Mouse (Mus musculus) stomach, embryonic 16.5 days (tissue): ENCODE results near the gene Scn8a. TPM values are rescaled to one million over a fixed set of nuclear protein-coding genes. Genes with fewer than 3 reads are reported as not detected.

ENCODE experiments used
- ATAC-seq: fragments of 200-750 bp; cut with Nextera tagmentation; 2 replicates; pipeline ENCODE4 v1.8.0; 2017; ENCODE audit warnings: moderate number of reproducible peaks, moderate TSS enrichment; ENCODE audit not compliant: insufficient read depth, low FRiP score
- H3K27ac ChIP-seq: fragments of 300-500 bp; sonication (generic); 2 replicates; pipeline ENCODE4 v1.5.1; 2014; ENCODE audit warnings: low read length
- H3K27me3 ChIP-seq: fragments of 300-500 bp; sonication (generic); 2 replicates; pipeline ENCODE4 v1.6.1; 2014; ENCODE audit warnings: low read length, control low read depth, mixed read lengths; ENCODE audit not compliant: control insufficient read depth, insufficient read depth
- H3K36me3 ChIP-seq: fragments of 300-500 bp; sonication (generic); 2 replicates; pipeline ENCODE4 v1.6.1; 2014; ENCODE audit warnings: low read length; ENCODE audit not compliant: control insufficient read depth, insufficient read depth
- H3K4me1 ChIP-seq: fragments of 300-500 bp; sonication (generic); 2 replicates; pipeline ENCODE4 v1.6.1; 2014; ENCODE audit warnings: low read length, control low read depth, mixed read lengths; ENCODE audit not compliant: control insufficient read depth, insufficient read depth
- H3K4me2 ChIP-seq: fragments of 300-500 bp; sonication (generic); 2 replicates; pipeline ENCODE4 v1.6.1; 2014; ENCODE audit warnings: low read depth, low read length, mixed read lengths
- H3K4me3 ChIP-seq: fragments of 300-500 bp; sonication (generic); replicated peaks from 2 replicates; pipeline ENCODE4 v1.5.1; 2014; ENCODE audit warnings: mild to moderate bottlenecking, low read length
- H3K9ac ChIP-seq: fragments of 300-500 bp; sonication (generic); 2 replicates; pipeline ENCODE4 v1.6.1; 2014; ENCODE audit warnings: low read length
- H3K9me3 ChIP-seq: fragments of 300-500 bp; sonication (generic); replicated peaks from 2 replicates; pipeline ENCODE4 v1.6.1; 2016; ENCODE audit warnings: low read length, control low read depth; ENCODE audit not compliant: control insufficient read depth
- WGBS: fragments of 180-500 bp; shearing (Covaris S2); extraction: QIAGEN DNeasy Blood & Tissue Kit; methylation state at CpG from one replicate; pipeline ENCODE4 v1.1.7; 2014; 5-methylcytosine and 5-hydroxymethylcytosine counted together
- polyA plus RNA-seq: library from polyadenylated mRNA; unstranded; fragments of >200 nt; fragmentation: Nextera tagmentation; extraction: Ambion mirVana; gene quantifications from 2 replicates; pipeline ENCODE4 v1.2.1, GENCODE M21; 2015

Scn8a gene
- polyA plus RNA-seq, 1 experiment from 2014 or later = 0.97 TPM

GRCm38 (mm10) chr15:101007236-101007635, 137.6 kb downstream of the Scn8a start:
- Histone ChIP-seq H3K4me3 (no peak overlapping the region), H3K4me2 (peak overlapping the region; percentile 64; the same call in 1 of the 2 replicates), H3K27me3 (no peaks in the 10 kb centered on the region), H3K27ac (no peak overlapping the region), H3K9ac (no peak overlapping the region; the same call in 1 of the 2 replicates), H3K9me3 (no peaks in the 10 kb centered on the region), H3K36me3 (no peaks in the 10 kb centered on the region), H3K4me1 (peaks cover 3% of the 10 kb centered on the region; the same call in 1 of the 2 replicates)
- WGBS = 66% methylated on average over 7 of the region's 7 CpGs
- ATAC-seq = no peak

GRCm38 (mm10) chr15:101008386-101009010, 138.8 kb downstream of the Scn8a start:
- Histone ChIP-seq H3K4me2 (no peak overlapping the region), H3K27ac (no peak overlapping the region), H3K36me3 (no peaks in the 10 kb centered on the region), H3K4me1 (peaks cover 3% of the 10 kb centered on the region; the same call in 1 of the 2 replicates), H3K27me3 (no peaks in the 10 kb centered on the region), H3K4me3 (no peak overlapping the region), H3K9me3 (no peaks in the 10 kb centered on the region), H3K9ac (no peak overlapping the region)
- peak; percentile 19; the same call in 1 of the 2 replicates for ATAC-seq
- WGBS = 57% methylated on average over 14 of the region's 14 CpGs

GRCm38 (mm10) chr15:101011352-101011751, 141.7 kb downstream of the Scn8a start:
- Histone ChIP-seq H3K27ac (no peak overlapping the region), H3K4me2 (no peak overlapping the region), H3K36me3 (no peaks in the 10 kb centered on the region), H3K9me3 (no peaks in the 10 kb centered on the region), H3K9ac (no peak overlapping the region), H3K4me3 (no peak overlapping the region), H3K4me1 (peaks cover 3% of the 10 kb centered on the region; the same call in 1 of the 2 replicates), H3K27me3 (no peaks in the 10 kb centered on the region)
- 84% methylated on average over 6 of the region's 6 CpGs for WGBS
- no peak for ATAC-seq

- 65% methylated on average over 2 of the region's 2 CpGs for WGBS
Measured at GRCm38 (mm10) chr15:101028960-101029359, 159.3 kb downstream of the Scn8a start.

GRCm38 (mm10) chr15:101039651-101040050, 170.0 kb downstream of the Scn8a start:
- no peak for ATAC-seq
- no peaks in the 10 kb centered on the region for H3K36me3 ChIP-seq
- H3K4me3 ChIP-seq = no peak overlapping the region
- peak overlapping the region; percentile 26; the same call in 1 of the 2 replicates for H3K4me2 ChIP-seq
- no peaks in the 10 kb centered on the region for H3K4me1 ChIP-seq
- no peak overlapping the region for H3K27ac ChIP-seq
- peaks cover 30% of the 10 kb centered on the region for H3K27me3 ChIP-seq
- no peaks in the 10 kb centered on the region for H3K9me3 ChIP-seq
- 48% methylated on average over 17 of the region's 17 CpGs for WGBS
- H3K9ac ChIP-seq = no peak overlapping the region

More at GRCm38 (mm10) chr15:101028960-101029359, 159.3 kb downstream of the Scn8a start:
- Histone ChIP-seq H3K4me2 (no peak overlapping the region), H3K4me3 (no peak overlapping the region), H3K4me1 (no peaks in the 10 kb centered on the region), H3K27ac (no peak overlapping the region), H3K9me3 (no peaks in the 10 kb centered on the region), H3K9ac (no peak overlapping the region), H3K27me3 (no peaks in the 10 kb centered on the region), H3K36me3 (no peaks in the 10 kb centered on the region)
- no peak for ATAC-seq

- no peak for ATAC-seq
- H3K4me2 ChIP-seq = no peak overlapping the region
- peaks cover 52% of the 10 kb centered on the region for H3K27me3 ChIP-seq
- H3K9ac ChIP-seq = no peak overlapping the region
- no peaks in the 10 kb centered on the region for H3K36me3 ChIP-seq
- H3K9me3 ChIP-seq = no peaks in the 10 kb centered on the region
- H3K27ac ChIP-seq = no peak overlapping the region
- peaks cover 9% of the 10 kb centered on the region for H3K4me1 ChIP-seq
- 69% methylated on average over 6 of the region's 6 CpGs for WGBS
- H3K4me3 ChIP-seq = no peak overlapping the region
Measured at GRCm38 (mm10) chr15:101041966-101042365, 172.3 kb downstream of the Scn8a start.

- ATAC-seq = no peak
- WGBS = 24% methylated on average over 6 of the region's 6 CpGs
- Histone ChIP-seq H3K27me3 (peaks cover 57% of the 10 kb centered on the region), H3K9ac (no peak overlapping the region), H3K4me3 (no peak overlapping the region), H3K27ac (no peak overlapping the region), H3K9me3 (no peaks in the 10 kb centered on the region), H3K4me2 (no peak overlapping the region), H3K36me3 (no peaks in the 10 kb centered on the region), H3K4me1 (peaks cover 15% of the 10 kb centered on the region)
Measured at GRCm38 (mm10) chr15:101042613-101043012, 173.0 kb downstream of the Scn8a start.

GRCm38 (mm10) chr15:101044531-101044930, 174.9 kb downstream of the Scn8a start:
- Histone ChIP-seq H3K4me1 (peaks cover 15% of the 10 kb centered on the region), H3K9me3 (no peaks in the 10 kb centered on the region), H3K36me3 (no peaks in the 10 kb centered on the region), H3K27me3 (peaks cover 55% of the 10 kb centered on the region), H3K4me3 (no peak overlapping the region), H3K9ac (no peak overlapping the region), H3K27ac (no peak overlapping the region), H3K4me2 (no peak overlapping the region)
- WGBS = 46% methylated on average over 6 of the region's 6 CpGs
- ATAC-seq = no peak

- H3K36me3 ChIP-seq = no peaks in the 10 kb centered on the region
- ATAC-seq = peak; percentile 14; the same call in 1 of the 2 replicates
- H3K27me3 ChIP-seq = peaks cover 47% of the 10 kb centered on the region
- WGBS = 4% methylated on average over 43 of the region's 43 CpGs
- peak overlapping the region; percentile 56 for H3K4me3 ChIP-seq
- peak overlapping the region; percentile 99 for H3K4me2 ChIP-seq
- H3K27ac ChIP-seq = no peak overlapping the region
- H3K9ac ChIP-seq = peak overlapping the region; percentile 73
- H3K4me1 ChIP-seq = peaks cover 15% of the 10 kb centered on the region
- no peaks in the 10 kb centered on the region for H3K9me3 ChIP-seq
Measured at GRCm38 (mm10) chr15:101046039-101046526, 176.4 kb downstream of the Scn8a start.
